Mouse (Mus musculus) liver, embryonic 14.5 days (tissue): ENCODE data around the gene Tirap.

Experiments used
- CTCF ChIP-seq: IDR thresholded peaks from 2 replicates; pipeline ENCODE4 v1.5.1; 2016; ENCODE audit warnings: antibody characterized with exemption, low read depth, control low read depth
- EP300 ChIP-seq: IDR thresholded peaks from 2 replicates; pipeline ENCODE4 v1.6.1; 2016; ENCODE audit warnings: antibody characterized with exemption, low read depth

- no peak for TF ChIP-seq CTCF
- TF ChIP-seq EP300 = no peak; the same call in 1 of the 2 replicates
Observed at GRCm38 (mm10) chr9:35142221-35142620, 57.9 kb downstream of the Tirap start.
